Mouse (Mus musculus) erythroblast, embryonic 14.5 days (primary cell): Measurements from ENCODE around the gene Glt8d2.

Experiments used
- GATA1 ChIP-seq: IDR thresholded peaks from 2 replicates; pipeline ENCODE4 v1.6.1; 2012; ENCODE audit warnings: low read length, inconsistent platforms, mixed read lengths
- TAL1 ChIP-seq: IDR thresholded peaks from 3 replicates; pipeline ENCODE4 v1.6.1; 2012; ENCODE audit warnings: low read length, inconsistent platforms, mixed read lengths

- no peak for TF ChIP-seq GATA1
- no peak for TF ChIP-seq TAL1
Measured at GRCm38 (mm10) chr10:82681639-82682038, 8.8 kb downstream of the Glt8d2 start.
